ENCODE assay signal across 22 mouse cellular contexts in the genomic region with DNA sequence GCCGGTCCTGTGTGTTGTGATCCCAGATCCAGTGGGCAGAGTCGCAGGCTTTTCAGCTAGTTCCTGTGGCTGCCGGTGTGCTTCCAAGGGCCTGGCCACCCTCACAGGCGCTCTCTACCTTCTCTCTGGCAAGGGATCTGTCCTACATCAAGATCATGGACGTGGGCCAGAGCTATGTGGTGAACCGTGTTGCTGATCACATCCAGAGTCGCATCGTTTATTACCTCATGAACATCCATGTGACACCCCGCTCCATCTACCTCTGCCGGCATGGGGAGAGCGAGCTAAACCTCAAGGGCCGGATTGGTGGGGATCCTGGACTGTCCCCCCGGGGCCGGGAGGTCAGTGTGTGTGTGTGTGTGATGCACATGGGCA. TPM values are rescaled to one million over a fixed set of nuclear protein-coding genes. Genes with fewer than 3 reads are reported as not detected.
A peak's percentile ranks its signal among the peaks of the same experiment; 100 is the strongest.
DNase-seq lines count a peak whose midpoint lies in the region; ATAC-seq and TF ChIP-seq lines count a peak whose summit lies in the region.
"Had no signal": no experiment of that assay in that cellular context is flagged by ENCODE, and none has a peak within 500 bp of the region (broad histone marks: within the 10 kb centered on the region; RNA-seq: fewer than 3 reads in every experiment).

No protein-coding gene starts in this region.

- no peak for TF ChIP-seq EP300 in heart, adult 2 months (IDR thresholded peaks at IDR 0.05; ENCODE audit: insufficient read depth, low read depth, low read length)

- TF ChIP-seq POLR2A in heart, adult 2 months (IDR thresholded peaks at IDR 0.05; ENCODE audit: insufficient read depth, low read depth, low read length), result no peak

- ATAC-seq in heart, embryonic 16.5 days (replicated peaks; ENCODE audit: extremely low read depth, insufficient read depth, low FRiP score), result no peak
- no peak for ATAC-seq in liver, embryonic 13.5 days (ENCODE audit: low read depth)
- ATAC-seq in limb, embryonic 12.5 days (ENCODE audit: insufficient number of reproducible peaks, insufficient read depth, low FRiP score, low TSS enrichment, low read depth), result no peak
- ATAC-seq: activated CD4-positive, CD25-positive, alpha-beta regulatory T cell, adult 4 months; CD4-positive, CD25-positive, alpha-beta regulatory T cell, adult 4 months; forebrain, embryonic 15.5 days had no signal

- no peaks in the 10 kb centered on the region for H3K79me2 ChIP-seq in heart, adult 2 months (replicated peaks; ENCODE audit: control insufficient read depth, insufficient read depth, low read length)

- H3K4me2 ChIP-seq in heart, embryonic 16.5 days (ENCODE audit: low read depth, low read length), result no peak overlapping the region
- no peak overlapping the region for H3K4me2 ChIP-seq in liver, embryonic 13.5 days
- no peak overlapping the region for H3K4me2 ChIP-seq in limb, embryonic 12.5 days
- H3K4me2 ChIP-seq: embryonic facial prominence, embryonic 13.5 days; forebrain, embryonic 15.5 days; midbrain, embryonic 11.5 days; stomach, embryonic 15.5 days had no signal

- DNase-seq in gastrocnemius, adult 2 months, result peak; percentile 75
- no peak for DNase-seq in gastrocnemius, postnatal 10 days
- no peak for DNase-seq in heart, adult 2 months
- no peak for DNase-seq in liver, embryonic 13.5 days
- DNase-seq in liver, result no peak
- no peak for DNase-seq in urinary bladder, postnatal 14 days (ENCODE audit: low spot score)
- DNase-seq: kidney, postnatal 36 days; lung, postnatal 36 days had no signal

- H3K27ac ChIP-seq in gastrocnemius, adult 2 months, result peak overlapping the region; percentile 94
- H3K27ac ChIP-seq in heart, embryonic 16.5 days (ENCODE audit: low read length), result no peak overlapping the region
- H3K27ac ChIP-seq in heart, adult 2 months, result no peak overlapping the region
- 0 out of 2 replicates have a peak overlapping the region, but pooled peaks have one; percentile 18 for H3K27ac ChIP-seq in liver, embryonic 13.5 days
- H3K27ac ChIP-seq in limb, embryonic 12.5 days, result no peak overlapping the region
- H3K27ac ChIP-seq: embryonic facial prominence, embryonic 13.5 days; forebrain, embryonic 15.5 days; heart, embryonic 13.5 days; hindbrain, postnatal 0 days; stomach, embryonic 15.5 days had no signal

- 68% methylated on average over 14 of the region's 14 CpGs for WGBS in heart, embryonic 16.5 days
- 74% methylated on average over 14 of the region's 14 CpGs for WGBS in heart, adult 2 months
- WGBS in liver, embryonic 13.5 days (ENCODE audit: insufficient replicate concordance), result 77% methylated on average over 14 of the region's 14 CpGs
- WGBS in limb, embryonic 12.5 days, result 76% methylated on average over 14 of the region's 14 CpGs

- H3K9ac ChIP-seq in heart, embryonic 16.5 days (ENCODE audit: low read length), result 0 out of 2 replicates have a peak overlapping the region, but pooled peaks have one; percentile 16
- H3K9ac ChIP-seq in heart, adult 2 months (ENCODE audit: low read depth, low read length), result no peak overlapping the region
- no peak overlapping the region for H3K9ac ChIP-seq in liver, embryonic 13.5 days
- peak overlapping the region; percentile 44; the same call in 1 of the 2 replicates for H3K9ac ChIP-seq in limb, embryonic 12.5 days (replicated peaks)
- H3K9ac ChIP-seq: embryonic facial prominence, embryonic 13.5 days; forebrain, embryonic 15.5 days; stomach, embryonic 15.5 days had no signal

- TF ChIP-seq CTCF in gastrocnemius, adult 2 months (IDR thresholded peaks at IDR 0.05), result no peak
- TF ChIP-seq CTCF in heart, adult 2 months (IDR thresholded peaks at IDR 0.05), result no peak

- H3K36me3 ChIP-seq in heart, embryonic 16.5 days (ENCODE audit: control insufficient read depth, insufficient read depth), result no peaks in the 10 kb centered on the region
- no peaks in the 10 kb centered on the region for H3K36me3 ChIP-seq in heart, adult 2 months (ENCODE audit: control insufficient read depth, insufficient read depth, low read length)
- no peaks in the 10 kb centered on the region for H3K36me3 ChIP-seq in liver, embryonic 13.5 days
- peaks cover 27% of the 10 kb centered on the region; the same call in 1 of the 2 replicates for H3K36me3 ChIP-seq in limb, embryonic 12.5 days
- H3K36me3 ChIP-seq: stomach, embryonic 15.5 days had no signal

- intact Hi-C loops in gastrocnemius, adult 2 months (cut with DNase I), result no loop called here
- intact Hi-C loops in heart, adult 2 months (cut with DNase I), result no loop called here

- H3K27me3 ChIP-seq in heart, embryonic 16.5 days (ENCODE audit: control insufficient read depth, insufficient read depth, low read length), result no peaks in the 10 kb centered on the region
- no peaks in the 10 kb centered on the region for H3K27me3 ChIP-seq in heart, adult 2 months (ENCODE audit: control insufficient read depth, insufficient read depth, low read length)
- 0 out of 2 replicates have a peak, but pooled peaks cover 3% of the 10 kb centered on the region for H3K27me3 ChIP-seq in liver, embryonic 13.5 days
- H3K27me3 ChIP-seq in limb, embryonic 12.5 days, result no peaks in the 10 kb centered on the region
- H3K27me3 ChIP-seq: embryonic facial prominence, embryonic 13.5 days; forebrain, embryonic 15.5 days; heart, embryonic 13.5 days; stomach, embryonic 15.5 days had no signal

- no peaks in the 10 kb centered on the region for H3K4me1 ChIP-seq in heart, embryonic 16.5 days (ENCODE audit: control insufficient read depth, insufficient read depth, low read length)
- H3K4me1 ChIP-seq in heart, adult 2 months (ENCODE audit: control insufficient read depth, insufficient read depth, low read length), result peaks cover 4% of the 10 kb centered on the region
- H3K4me1 ChIP-seq in liver, embryonic 13.5 days (replicated peaks), result peaks cover 36% of the 10 kb centered on the region
- peaks cover 13% of the 10 kb centered on the region for H3K4me1 ChIP-seq in limb, embryonic 12.5 days (replicated peaks)
- H3K4me1 ChIP-seq: embryonic facial prominence, embryonic 13.5 days; forebrain, embryonic 15.5 days had no signal

- H3K4me3 ChIP-seq in gastrocnemius, adult 2 months, result peak overlapping the region; percentile 73
- no peak overlapping the region for H3K4me3 ChIP-seq in heart, embryonic 16.5 days (ENCODE audit: low read length)
- no peak overlapping the region for H3K4me3 ChIP-seq in heart, adult 2 months
- H3K4me3 ChIP-seq in liver, embryonic 13.5 days (replicated peaks), result no peak overlapping the region
- H3K4me3 ChIP-seq in limb, embryonic 12.5 days (replicated peaks), result no peak overlapping the region
- H3K4me3 ChIP-seq: embryonic facial prominence, embryonic 13.5 days; forebrain, embryonic 15.5 days; heart, embryonic 13.5 days; stomach, embryonic 15.5 days had no signal

- H3K9me3 ChIP-seq in heart, embryonic 16.5 days (replicated peaks; ENCODE audit: control insufficient read depth, low read length), result no peaks in the 10 kb centered on the region
- H3K9me3 ChIP-seq in liver, embryonic 13.5 days (replicated peaks), result no peaks in the 10 kb centered on the region
- H3K9me3 ChIP-seq in limb, embryonic 12.5 days, result no peaks in the 10 kb centered on the region
- H3K9me3 ChIP-seq: embryonic facial prominence, embryonic 13.5 days; forebrain, embryonic 15.5 days; heart, embryonic 13.5 days; stomach, embryonic 15.5 days had no signal

RNA-seq across cellular contexts. Expression of a gene that starts 18.7 kb away (rescaled TPM):
- total RNA-seq in gastrocnemius, adult 2 months (2021), result 10 to 100 TPM; 26.4 to 58.3 TPM
- total RNA-seq in gastrocnemius, postnatal 10 days (2021), result 10 to 100 TPM; 26.9 TPM
- polyA plus RNA-seq in heart, embryonic 16.5 days (2015; fragmentation: Nextera tagmentation; extraction: Ambion mirVana), result 3.1 and 4.8 TPM in 2 replicates
- 1 to 10 TPM; 1.3 to 1.9 TPM for total RNA-seq in heart, adult 2 months (2021)
- polyA plus RNA-seq in heart, adult 2 months (2012; rRNA removed), result 7.3 and 7.4 TPM in 2 replicates
- polyA plus RNA-seq in liver, embryonic 13.5 days (2015; fragmentation: Nextera tagmentation; extraction: Ambion mirVana), result 2.3 and 2.5 TPM in 2 replicates
- 13.4 and 16.3 TPM in 2 replicates for polyA plus RNA-seq in limb, embryonic 12.5 days (2016; fragmentation: Nextera tagmentation; extraction: Ambion mirVana)

RNA-seq across cellular contexts. Expression of a gene that starts 24.5 kb away (rescaled TPM):
- 1 to 10 TPM in 1 of 2 experiments, under 1 TPM in 1; 0.47 to 1.1 TPM for total RNA-seq in gastrocnemius, adult 2 months (2021)
- total RNA-seq in gastrocnemius, postnatal 10 days (2021), result 1 to 10 TPM in 1 of 2 experiments, under 1 TPM in 1; 0.82 to 1.2 TPM
- polyA plus RNA-seq in heart, embryonic 16.5 days (2015; fragmentation: Nextera tagmentation; extraction: Ambion mirVana), result not detected in 2 replicates
- not detected for total RNA-seq in heart, adult 2 months (2021)
- 0.20 TPM in 1 of 2 replicates, not detected in the other for polyA plus RNA-seq in heart, adult 2 months (2012; rRNA removed)
- polyA plus RNA-seq in liver, embryonic 13.5 days (2015; fragmentation: Nextera tagmentation; extraction: Ambion mirVana), result not detected in 2 replicates
- 0.37 TPM in 1 of 2 replicates, not detected in the other for polyA plus RNA-seq in limb, embryonic 12.5 days (2016; fragmentation: Nextera tagmentation; extraction: Ambion mirVana)
- total RNA-seq: hindbrain, postnatal 0 days; left cerebral cortex, adult 18-20 months had no signal
- polyA plus RNA-seq: activated CD4-positive, CD25-positive, alpha-beta regulatory T cell, adult 4 months; CD4-positive, CD25-positive, alpha-beta regulatory T cell, adult 4 months; forebrain, embryonic 15.5 days; heart, embryonic 13.5 days; hindbrain, postnatal 0 days; limb, embryonic 11.5 days; liver, embryonic 16.5 days; thymus, postnatal 0 days had no signal

RNA-seq across cellular contexts. Expression of a gene that starts 28.1 kb away (rescaled TPM):
- 10 to 100 TPM; 15.9 to 17.0 TPM for total RNA-seq in gastrocnemius, adult 2 months (2021)
- total RNA-seq in gastrocnemius, postnatal 10 days (2021), result 10 to 100 TPM; 30.9 to 39.2 TPM
- polyA plus RNA-seq in heart, embryonic 16.5 days (2015; fragmentation: Nextera tagmentation; extraction: Ambion mirVana), result 75.4 and 84.5 TPM in 2 replicates
- 10 to 100 TPM; 40.3 to 43.2 TPM for total RNA-seq in heart, adult 2 months (2021)
- polyA plus RNA-seq in heart, adult 2 months (2012; rRNA removed), result 170 and 218 TPM in 2 replicates
- 20.0 and 21.8 TPM in 2 replicates for polyA plus RNA-seq in liver, embryonic 13.5 days (2015; fragmentation: Nextera tagmentation; extraction: Ambion mirVana)
- polyA plus RNA-seq in limb, embryonic 12.5 days (2016; fragmentation: Nextera tagmentation; extraction: Ambion mirVana), result 49.1 and 55.2 TPM in 2 replicates

RNA-seq across cellular contexts. Expression of a gene that starts 49.2 kb away (rescaled TPM):
- 10 to 100 TPM; 13.2 TPM for total RNA-seq in gastrocnemius, adult 2 months (2021)
- 10 to 100 TPM; 10.8 to 11.4 TPM for total RNA-seq in gastrocnemius, postnatal 10 days (2021)
- 12.5 and 14.5 TPM in 2 replicates for polyA plus RNA-seq in heart, embryonic 16.5 days (2015; fragmentation: Nextera tagmentation; extraction: Ambion mirVana)
- 10 to 100 TPM; 12.6 to 13.3 TPM for total RNA-seq in heart, adult 2 months (2021)
- 45.8 and 55.2 TPM in 2 replicates for polyA plus RNA-seq in heart, adult 2 months (2012; rRNA removed)
- polyA plus RNA-seq in liver, embryonic 13.5 days (2015; fragmentation: Nextera tagmentation; extraction: Ambion mirVana), result 7.4 and 8.9 TPM in 2 replicates
- polyA plus RNA-seq in limb, embryonic 12.5 days (2016; fragmentation: Nextera tagmentation; extraction: Ambion mirVana), result 7.1 and 7.5 TPM in 2 replicates

RNA-seq across cellular contexts. Expression of a gene that starts 56.9 kb away (rescaled TPM):
- total RNA-seq in gastrocnemius, adult 2 months (2021), result 1 to 10 TPM in 1 of 2 experiments, under 1 TPM in 1; 0.95 to 3.0 TPM
- total RNA-seq in gastrocnemius, postnatal 10 days (2021), result 1 to 10 TPM; 5.4 to 6.9 TPM
- 1.3 and 1.5 TPM in 2 replicates for polyA plus RNA-seq in heart, embryonic 16.5 days (2015; fragmentation: Nextera tagmentation; extraction: Ambion mirVana)
- total RNA-seq in heart, adult 2 months (2021), result under 1 TPM; 0.30 to 0.47 TPM
- polyA plus RNA-seq in heart, adult 2 months (2012; rRNA removed), result 0.57 and 1.1 TPM in 2 replicates
- polyA plus RNA-seq in liver, embryonic 13.5 days (2015; fragmentation: Nextera tagmentation; extraction: Ambion mirVana), result 0.28 and 0.38 TPM in 2 replicates
- polyA plus RNA-seq in limb, embryonic 12.5 days (2016; fragmentation: Nextera tagmentation; extraction: Ambion mirVana), result 8.0 TPM in 2 replicates
- polyA plus RNA-seq: activated CD4-positive, CD25-positive, alpha-beta regulatory T cell, adult 4 months; CD4-positive, CD25-positive, alpha-beta regulatory T cell, adult 4 months had no signal

Comparison
In these comparisons a context has a peak if more than half of its experiments do, and no peak if none do; other contexts are left out.
1. H3K9ac ChIP-seq: peak in heart, embryonic 16.5 days (single experiment) and limb, embryonic 12.5 days (single experiment); none in heart, adult 2 months (single experiment) and liver, embryonic 13.5 days (single experiment).
2. H3K27ac ChIP-seq: peak in gastrocnemius, adult 2 months (single experiment) and liver, embryonic 13.5 days (single experiment); none in heart, embryonic 16.5 days (single experiment), heart, adult 2 months (single experiment) and limb, embryonic 12.5 days (single experiment).